Mouse (Mus musculus): Measurements from ENCODE around the gene Gm14418. TPM values are rescaled to one million over a fixed set of nuclear protein-coding genes. Genes with fewer than 3 reads are reported as not detected.
"Not testable (repeated sequence)": the region's sequence is repeated elsewhere in the genome, so short reads cannot be mapped to it uniquely, and the experiment has no call there.

Gm14418 gene
- 10 to 100 TPM; 10.4 to 17.0 (median 12.5) TPM for total RNA-seq (2022)

DNA sequence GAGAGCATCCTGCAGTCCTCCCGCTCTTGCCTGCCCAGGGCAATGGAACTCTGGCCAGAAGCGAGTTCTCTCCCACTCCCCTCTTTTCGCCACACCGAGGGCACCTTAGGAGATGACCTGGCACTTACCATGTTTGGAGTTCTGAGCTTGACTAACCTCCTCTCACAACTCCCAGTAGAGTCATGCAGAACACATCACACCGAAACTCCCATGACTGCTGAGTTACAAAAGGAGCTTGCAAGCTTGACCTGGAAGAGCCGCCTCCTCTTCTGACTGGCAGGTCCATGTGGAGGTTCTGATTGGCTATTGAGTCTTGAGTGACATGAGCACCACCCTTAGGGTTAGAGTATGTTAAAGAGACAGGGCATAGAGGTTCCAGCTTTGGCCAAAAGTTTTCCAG is at the start of gene Gm14418:
Gene Gm14418 (minus strand): TSS at position 225 of the 400 bp plus-strand sequence.
- not testable (repeated sequence) for DNase-seq (ENCODE audit: low spot score in 2 of 2)

Other genes with a start within 250 kb of the Gm14418 start
- gene Gm14410, start 191.9 kb downstream of the Gm14418 start, total RNA-seq (2022), result 10 to 100 TPM; 10.4 to 19.9 (median 17.8) TPM
- under 1 TPM; 0.70 to 0.88 (median 0.77) TPM for gene Gm14409, start 131.3 kb downstream of the Gm14418 start, total RNA-seq (2022)
- 1 to 10 TPM; 1.4 to 2.0 (median 1.9) TPM for gene Gm14412, start 74.0 kb downstream of the Gm14418 start, total RNA-seq (2022)
- 10 to 100 TPM; 42.9 to 56.8 (median 53.9) TPM for gene Zfp970, start 66.4 kb upstream of the Gm14418 start, total RNA-seq (2022)
- gene Gm14403, start 99.9 kb upstream of the Gm14418 start, total RNA-seq (2022), result 10 to 100 TPM; 29.9 to 54.3 (median 41.4) TPM
- under 1 TPM in 2 of 4 experiments, not detected in 2; 0.27 to 0.46 TPM for gene Gm14406, start 179.9 kb upstream of the Gm14418 start, total RNA-seq (2022)

All from gastrocnemius, adult 8-10 months (tissue).